Comparison of ENCODE assay signal across 8 mouse cellular contexts in genomic region chr19:46147511-46148371, GRCm38 (mm10). TPM values are rescaled to one million over a fixed set of nuclear protein-coding genes. Genes with fewer than 3 reads are reported as not detected.
A peak's percentile ranks its signal among the peaks of the same experiment; 100 is the strongest.
DNase-seq lines count a peak whose midpoint lies in the region; ATAC-seq lines count a peak whose summit lies in the region.

TSS of gene Pitx3 (minus strand) at chr19:46148326.

- no peak within 1 kb of the TSS for H3K27ac ChIP-seq in forebrain, embryonic 12.5 days
- no peak within 1 kb of the TSS for H3K27ac ChIP-seq in liver, embryonic 11.5 days (ENCODE audit: low read depth, low read length)
- no peak within 1 kb of the TSS for H3K27ac ChIP-seq in neural tube, embryonic 12.5 days

- no peaks in the 10 kb centered on the region for H3K36me3 ChIP-seq in forebrain, embryonic 12.5 days (replicated peaks)
- H3K36me3 ChIP-seq in liver, embryonic 11.5 days (ENCODE audit: control insufficient read depth, insufficient read depth, low read length) = no peaks in the 10 kb centered on the region
- no peaks in the 10 kb centered on the region for H3K36me3 ChIP-seq in neural tube, embryonic 12.5 days

- peak within 1 kb of the TSS; percentile 76 for H3K4me2 ChIP-seq in forebrain, embryonic 12.5 days
- H3K4me2 ChIP-seq in liver, embryonic 11.5 days = peak within 1 kb of the TSS; percentile 99
- peak within 1 kb of the TSS; percentile 87 for H3K4me2 ChIP-seq in neural tube, embryonic 12.5 days (replicated peaks)

- peaks cover 16% of the 10 kb centered on the region for H3K4me1 ChIP-seq in forebrain, embryonic 12.5 days
- peaks cover 6% of the 10 kb centered on the region for H3K4me1 ChIP-seq in liver, embryonic 11.5 days (replicated peaks; ENCODE audit: control insufficient read depth, insufficient read depth, low read length)
- H3K4me1 ChIP-seq in neural tube, embryonic 12.5 days = peaks cover 18% of the 10 kb centered on the region

- no peak for ATAC-seq in forebrain, embryonic 12.5 days (ENCODE audit: low FRiP score)
- no peak for ATAC-seq in liver, embryonic 11.5 days (replicated peaks; ENCODE audit: low FRiP score)
- no peak; the same call in 1 of the 2 replicates for ATAC-seq in neural tube, embryonic 12.5 days (ENCODE audit: low FRiP score, low read depth)
- no peak for ATAC-seq in CD4-positive, CD25-positive, alpha-beta regulatory T cell, adult 4 months

- peak; percentile 13 for DNase-seq in urinary bladder, postnatal 14 days (ENCODE audit: low spot score)
- no peak for DNase-seq in urinary bladder, postnatal 4 days (ENCODE audit: low spot score in 2 of 2)
- DNase-seq in heart, postnatal 4 days = peak; percentile 27
- no peak for DNase-seq in liver, embryonic 11.5 days (ENCODE audit: low spot score)
- DNase-seq in spleen, postnatal 14 days (ENCODE audit: low spot score in 2 of 2) = no peak

- H3K9ac ChIP-seq in forebrain, embryonic 12.5 days = peak within 1 kb of the TSS; percentile 36; the same call in 1 of the 2 replicates
- no peak within 1 kb of the TSS for H3K9ac ChIP-seq in liver, embryonic 11.5 days (ENCODE audit: low read depth, low read length)
- H3K9ac ChIP-seq in neural tube, embryonic 12.5 days = no peak within 1 kb of the TSS; the same call in 1 of the 2 replicates

- peak within 1 kb of the TSS; percentile 47 for H3K4me3 ChIP-seq in forebrain, embryonic 12.5 days (replicated peaks)
- peak within 1 kb of the TSS; percentile 63 for H3K4me3 ChIP-seq in liver, embryonic 11.5 days (ENCODE audit: low read depth, low read length)
- H3K4me3 ChIP-seq in neural tube, embryonic 12.5 days = peak within 1 kb of the TSS; percentile 40

- H3K27me3 ChIP-seq in forebrain, embryonic 12.5 days = peaks cover 82% of the 10 kb centered on the region
- H3K27me3 ChIP-seq in liver, embryonic 11.5 days (replicated peaks; ENCODE audit: control insufficient read depth, insufficient read depth, low read length) = peaks cover 80% of the 10 kb centered on the region
- peaks cover 82% of the 10 kb centered on the region for H3K27me3 ChIP-seq in neural tube, embryonic 12.5 days (replicated peaks)

- H3K9me3 ChIP-seq in forebrain, embryonic 12.5 days = no peaks in the 10 kb centered on the region
- no peaks in the 10 kb centered on the region for H3K9me3 ChIP-seq in liver, embryonic 11.5 days (ENCODE audit: control insufficient read depth, low read length)
- no peaks in the 10 kb centered on the region for H3K9me3 ChIP-seq in neural tube, embryonic 12.5 days

- 1% methylated on average over 47 of the region's 47 CpGs for WGBS in forebrain, embryonic 12.5 days
- 3% methylated on average over 44 of the region's 47 CpGs for WGBS in liver, embryonic 11.5 days
- under 1% methylated on average over 47 of the region's 47 CpGs for whole genome bisulfite sequencing in neural tube, embryonic 12.5 days

RNA-seq across cellular contexts. Expression of gene Pitx3, which starts in this region (rescaled TPM):
- polyA plus RNA-seq in forebrain, embryonic 12.5 days (2016; fragmentation: Nextera tagmentation; extraction: Ambion mirVana) = 0.24 TPM in 1 of 2 replicates, not detected in the other
- total RNA-seq in heart, postnatal 4 days (2021) = not detected
- polyA plus RNA-seq in liver, embryonic 11.5 days (2014; fragmentation: Nextera tagmentation; extraction: Ambion mirVana) = 0.47 and 0.55 TPM in 2 replicates
- polyA plus RNA-seq in neural tube, embryonic 12.5 days (2016; fragmentation: Nextera tagmentation; extraction: Ambion mirVana) = 2.7 and 3.0 TPM in 2 replicates
- not detected for polyA plus RNA-seq in CD4-positive, CD25-positive, alpha-beta regulatory T cell, adult 4 months (2017; shearing (Covaris generic))

Comparison
In these comparisons a context has a peak if more than half of its experiments do, and no peak if none do; other contexts are left out.
1. Peak in DNase-seq in heart, postnatal 4 days; RNA of the gene not detected or under 1 TPM.